Mouse (Mus musculus) liver, postnatal 0 days (tissue): ENCODE data around the gene Uqcrc2.

ENCODE experiments used
- CTCF ChIP-seq: sonication (generic); IDR thresholded peaks from 2 replicates; pipeline ENCODE4 v1.5.1; 2016; ENCODE audit warnings: antibody characterized with exemption, low read depth
- EP300 ChIP-seq: IDR thresholded peaks from 2 replicates; pipeline ENCODE4 v1.6.1; 2016; ENCODE audit warnings: antibody characterized with exemption, low read depth, mild to moderate bottlenecking

GRCm38 (mm10) chr7:120677001-120677643 is 42.1 kb downstream of the Uqcrc2 start, which contains the start of gene Mosmo:
- TF ChIP-seq CTCF: no peak
- no peak for TF ChIP-seq EP300
